Mouse (Mus musculus) heart, postnatal 36 days (tissue): Measurements from ENCODE around the gene Tldc2. TPM values are rescaled to one million over a fixed set of nuclear protein-coding genes. Genes with fewer than 3 reads are reported as not detected.

Experiments
- DNase-seq, 2 experiments: peaks; one replicate each; pipeline ENCODE4 v3.0.0; 2021 to 2022
- intact Hi-C: fragments of 180-260 bp; cut with DNase I; formaldehyde crosslinking; loops from one replicate; pipeline ENCODE4 v1.15.1; 2025
- total RNA-seq, 2 experiments: library from RNA; stranded (reverse); gene quantifications; 2 replicates each; pipeline ENCODE4 v1.2.3; 2021

The Tldc2 gene
- total RNA-seq, 2 experiments from 2014 or later, result not detected

- intact Hi-C loops, result loop anchor here (2.0 kb wide), 1 partner anchor 22 kb away; no protein-coding TSS in a partner anchor
- peak; percentile 45 to 58 for DNase-seq
These were observed 9.7 kb upstream of the Tldc2 start for GRCm38 (mm10) chr2:157077160-157077559.

- peak; percentile 92 for DNase-seq
- intact Hi-C loops, result loop anchor here (2.0 kb wide), 3 partner anchors 23 to 47 kb away; no protein-coding TSS in a partner anchor
These were observed 9.2 kb upstream of the Tldc2 start for GRCm38 (mm10) chr2:157077641-157078058.

GRCm38 (mm10) chr2:157078059-157078792 lies 8.6 kb upstream of the Tldc2 start:
- intact Hi-C loops, result loop anchor here (2.0 kb wide), 2 partner anchors 35 to 47 kb away; no protein-coding TSS in a partner anchor
- no peak for DNase-seq

- DNase-seq, result peak; percentile 90 to 91
- intact Hi-C loops, result loop anchor here (2.0 kb wide), 2 partner anchors 36 to 48 kb away; no protein-coding TSS in a partner anchor
These were observed 7.8 kb upstream of the Tldc2 start, which contains the start of gene Soga1 for GRCm38 (mm10) chr2:157078793-157079700. Gene Soga1 (minus strand): TSS chr2:157079254.

GRCm38 (mm10) chr2:157079701-157080180 lies 7.1 kb upstream of the Tldc2 start:
- intact Hi-C loops, result loop anchor here (2.0 kb wide), 2 partner anchors 37 to 49 kb away; no protein-coding TSS in a partner anchor
- no peak for DNase-seq

- intact Hi-C loops, result no loop called here
- no peak for DNase-seq
These were observed 5.5 kb upstream of the Tldc2 start for GRCm38 (mm10) chr2:157081331-157081730.

- no peak for DNase-seq
- intact Hi-C loops, result no loop called here
These were observed 4.9 kb upstream of the Tldc2 start for GRCm38 (mm10) chr2:157081960-157082359.

- intact Hi-C loops, result no loop called here
- DNase-seq, result no peak
These were observed 1.8 kb upstream of the Tldc2 start for GRCm38 (mm10) chr2:157084831-157085585.

- no peak for DNase-seq
- intact Hi-C loops, result no loop called here
These were observed 872 bp downstream of the Tldc2 start for GRCm38 (mm10) chr2:157087536-157088317.

- DNase-seq, result no peak
- intact Hi-C loops, result loop anchor here (5.0 kb wide), 1 partner anchor 280 kb away; no protein-coding TSS in a partner anchor
These were observed 5.2 kb downstream of the Tldc2 start for GRCm38 (mm10) chr2:157092024-157092423.

GRCm38 (mm10) chr2:157095005-157095755 lies 8.3 kb downstream of the Tldc2 start:
- peak; percentile 72 to 82 for DNase-seq
- intact Hi-C loops, result loop anchor here (1.0 to 2.0 kb wide), 4 partner anchors 52 to 220 kb away; no protein-coding TSS in a partner anchor

GRCm38 (mm10) chr2:157099532-157100318 lies 12.9 kb downstream of the Tldc2 start:
- intact Hi-C loops, result no loop called here

GRCm38 (mm10) chr2:157100319-157100605 lies 13.4 kb downstream of the Tldc2 start:
- intact Hi-C loops, result no loop called here
- DNase-seq, result no peak

More at GRCm38 (mm10) chr2:157099532-157100318, 12.9 kb downstream of the Tldc2 start:
- no peak for DNase-seq

GRCm38 (mm10) chr2:157101650-157102049 lies 14.8 kb downstream of the Tldc2 start:
- no peak for DNase-seq
- intact Hi-C loops, result no loop called here

- intact Hi-C loops, result no loop called here
- DNase-seq, result no peak
These were observed 15.4 kb downstream of the Tldc2 start for GRCm38 (mm10) chr2:157102256-157102655.

GRCm38 (mm10) chr2:157104454-157104853 lies 17.6 kb downstream of the Tldc2 start:
- intact Hi-C loops, result no loop called here
- no peak for DNase-seq

- intact Hi-C loops, result no loop called here
- no peak for DNase-seq
These were observed 21.4 kb downstream of the Tldc2 start for GRCm38 (mm10) chr2:157108236-157108635.

GRCm38 (mm10) chr2:157116964-157117363 lies 30.1 kb downstream of the Tldc2 start:
- intact Hi-C loops, result no loop called here
- no peak for DNase-seq
